Mouse (Mus musculus) hematopoietic stem cell, adult 5-6 weeks (primary cell): ENCODE measurements around the gene Capn12. TPM values are rescaled to one million over a fixed set of nuclear protein-coding genes. Genes with fewer than 3 reads are reported as not detected.

Experiments
- ATAC-seq, 2 experiments: fragments of 125-278 bp in 1 of 2; replicated peaks in 1 of 2; 2 replicates each; pipeline ENCODE4 v1.8.0; 2016 to 2017; ENCODE audit warnings: inconsistent platforms in 2 of 2, mild to moderate bottlenecking in 2 of 2, moderate number of reproducible peaks in 2 of 2, low read depth in 1 of 2, moderate TSS enrichment in 1 of 2; ENCODE audit not compliant: low FRiP score in 2 of 2, poor library complexity in 2 of 2, severe bottlenecking in 2 of 2, insufficient read depth in 1 of 2, low TSS enrichment in 1 of 2
- total RNA-seq: library from RNA; stranded (forward); fragments of 172-1452, 232-1000 nt; gene quantifications from 2 replicates; pipeline ENCODE4 v1.2.3, GENCODE M21; 2017

The Capn12 gene
- total RNA-seq, 1 experiment from 2014 or later: not detected

DNA sequence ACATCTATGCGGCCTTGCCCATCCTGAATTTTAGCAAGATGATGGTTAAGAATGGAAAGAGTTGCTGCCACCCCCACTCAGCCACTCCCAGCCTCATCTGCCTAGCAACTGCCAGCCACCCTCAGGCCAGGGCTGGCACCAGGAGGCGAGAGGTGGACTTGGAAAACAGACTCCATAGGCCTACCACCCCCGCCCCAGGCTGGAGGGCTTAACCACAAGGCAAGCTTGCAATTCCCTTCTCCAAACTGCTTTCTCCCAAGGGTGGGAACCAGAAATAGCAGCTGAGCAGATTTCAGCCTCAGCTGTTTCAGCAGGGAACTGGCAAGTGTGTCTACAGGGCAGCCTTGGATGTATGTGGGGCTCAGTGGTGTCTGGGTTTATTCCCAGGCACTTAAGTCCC is 21.6 kb downstream of the Capn12 start:
- ATAC-seq: no peak

DNA sequence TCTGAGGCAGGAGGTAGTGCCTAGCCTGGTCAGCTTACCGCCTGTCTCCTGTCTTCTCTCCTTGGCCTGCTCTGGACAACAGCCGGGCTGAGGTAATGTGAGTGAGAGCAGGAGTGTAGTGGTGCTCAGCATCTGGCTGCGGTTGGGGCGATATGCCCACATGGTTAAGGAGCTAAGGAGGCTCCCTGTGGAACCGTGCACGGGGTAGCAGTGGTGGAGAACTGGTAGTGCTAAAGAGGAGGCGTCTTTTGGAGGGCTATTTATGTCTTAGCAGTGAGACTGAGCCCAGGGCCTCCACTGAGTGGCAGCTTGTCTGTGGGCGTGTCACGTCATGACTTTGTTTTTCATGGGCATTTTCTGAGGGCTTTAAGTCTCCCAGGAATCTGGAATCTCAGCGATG is 22.6 kb downstream of the Capn12 start:
- ATAC-seq: no peak

DNA sequence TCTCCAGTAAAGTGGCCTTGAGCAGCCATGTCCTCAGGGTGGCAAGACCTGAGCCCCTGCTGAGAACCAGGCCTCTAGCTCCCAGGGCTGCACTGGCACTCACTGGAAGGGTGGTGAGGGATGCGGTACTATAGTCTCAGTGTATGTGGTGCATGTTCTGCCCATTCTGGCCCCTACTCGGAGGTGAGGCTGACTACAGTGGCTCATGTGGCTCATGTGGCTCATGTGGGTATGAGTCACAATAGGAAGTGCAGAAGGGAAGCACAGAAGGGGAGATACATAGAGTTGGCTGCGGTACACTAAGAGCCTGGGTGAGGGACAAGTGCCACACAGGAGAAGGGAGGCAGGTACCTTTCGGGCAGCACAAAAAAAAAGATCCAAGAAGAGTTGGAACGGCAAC is 26.0 kb downstream of the Capn12 start:
- ATAC-seq: no peak

- no peak for ATAC-seq
These were observed 30.4 kb downstream of the Capn12 start for GRCm38 (mm10) chr7:28911632-28912031.

- no peak for ATAC-seq
These were observed 31.9 kb downstream of the Capn12 start for GRCm38 (mm10) chr7:28913171-28913570.

DNA sequence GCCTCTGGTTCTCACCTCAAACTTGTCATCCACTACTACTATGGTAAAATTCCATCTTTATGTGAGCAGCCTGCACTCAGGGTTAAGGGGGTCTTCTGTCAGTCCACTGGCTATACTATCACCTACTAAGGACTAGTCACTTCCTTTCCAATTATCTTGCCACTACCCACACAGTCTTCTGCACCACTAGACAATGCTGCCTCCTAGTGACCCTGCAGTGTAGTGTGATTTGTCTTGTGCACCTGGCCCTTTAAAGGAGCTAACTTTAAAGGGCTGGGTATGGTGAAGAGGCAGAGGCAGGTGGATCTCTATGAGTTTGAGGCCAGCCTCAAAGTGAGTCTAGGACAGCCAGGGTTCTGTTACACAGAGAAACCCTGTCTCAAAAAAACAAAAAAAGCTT is 35.3 kb downstream of the Capn12 start:
- 0 out of 4 replicates have a peak, but pooled peaks of 1 of the 2 experiments have one; percentile 46 for ATAC-seq

GRCm38 (mm10) chr7:28917503-28918426 is 36.5 kb downstream of the Capn12 start:
- ATAC-seq: no peak

DNA sequence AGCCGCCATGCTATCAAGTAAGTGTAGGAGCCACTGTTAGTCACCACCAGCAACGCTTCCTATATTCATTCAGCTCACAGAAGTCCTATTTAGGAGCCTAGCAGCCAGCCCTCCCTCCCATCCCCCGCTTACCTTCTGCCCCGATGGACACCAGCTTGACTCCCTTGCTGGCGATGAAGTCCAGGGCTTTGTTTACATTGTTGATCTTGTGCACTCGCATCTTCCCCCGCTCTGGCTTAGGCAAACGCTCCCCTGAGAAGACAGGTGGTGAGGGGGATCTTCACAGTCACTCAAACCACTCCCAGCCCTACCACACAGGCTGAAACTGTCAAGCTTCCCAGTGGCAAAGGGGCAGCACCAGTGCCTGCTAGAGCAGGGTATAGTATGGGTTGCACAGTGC is 37.3 kb downstream of the Capn12 start:
- no peak for ATAC-seq

GRCm38 (mm10) chr7:28919815-28920214 is 38.6 kb downstream of the Capn12 start:
- no peak for ATAC-seq

DNA sequence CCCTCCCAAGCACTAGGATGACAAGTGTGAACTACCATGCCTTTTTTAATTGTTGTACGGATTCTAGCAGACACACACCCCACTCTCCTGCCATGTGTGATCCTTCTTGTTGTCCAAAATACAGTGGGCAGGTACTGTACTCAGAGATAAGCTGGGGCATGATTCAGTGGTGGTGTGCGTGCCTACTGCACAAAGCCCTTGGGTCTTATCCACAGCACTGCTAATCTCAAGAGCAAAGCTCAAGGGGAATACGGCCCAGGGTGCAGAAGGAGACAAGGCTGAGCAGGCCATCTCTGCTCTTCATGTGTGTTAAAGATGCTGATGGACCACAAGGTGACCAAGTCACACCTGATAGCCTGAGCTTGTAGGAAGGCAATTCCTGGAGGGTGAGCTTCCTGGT is 40.0 kb downstream of the Capn12 start:
- no peak for ATAC-seq

DNA sequence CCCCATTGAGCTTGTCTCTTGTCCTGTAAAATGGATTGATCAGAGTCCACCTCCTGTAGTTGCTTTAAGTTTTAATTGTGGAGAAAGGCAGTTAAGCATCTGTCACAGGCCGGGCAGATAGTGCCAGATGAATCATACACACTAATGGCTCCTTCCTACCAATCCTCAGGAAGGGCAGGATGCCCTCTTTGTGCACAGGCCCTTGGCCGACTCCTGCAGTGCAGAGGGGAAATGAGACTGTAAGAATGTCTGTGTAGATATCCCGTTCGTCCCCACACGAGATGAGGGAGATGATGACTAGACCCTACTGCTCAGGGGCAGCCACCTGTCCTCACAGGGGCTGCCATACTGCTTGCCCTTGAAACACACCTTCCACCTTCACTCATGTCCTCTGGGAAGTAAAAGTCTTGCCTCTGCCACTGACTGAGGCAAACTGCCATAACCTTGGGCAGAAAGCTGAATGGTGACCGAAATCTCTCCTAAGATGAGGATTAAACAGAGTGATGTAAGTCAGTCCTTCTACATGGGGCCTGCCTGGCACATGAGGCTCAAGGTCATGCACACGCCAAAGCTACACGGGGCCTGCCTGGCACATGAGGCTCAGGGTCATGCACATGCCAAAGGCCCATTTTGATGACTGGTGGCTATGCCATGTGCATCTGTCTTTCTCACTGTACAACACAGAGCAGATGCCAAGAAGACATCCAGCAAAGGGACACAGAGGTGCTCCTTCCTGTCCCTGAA is 40.7 kb downstream of the Capn12 start:
- no peak for ATAC-seq

DNA sequence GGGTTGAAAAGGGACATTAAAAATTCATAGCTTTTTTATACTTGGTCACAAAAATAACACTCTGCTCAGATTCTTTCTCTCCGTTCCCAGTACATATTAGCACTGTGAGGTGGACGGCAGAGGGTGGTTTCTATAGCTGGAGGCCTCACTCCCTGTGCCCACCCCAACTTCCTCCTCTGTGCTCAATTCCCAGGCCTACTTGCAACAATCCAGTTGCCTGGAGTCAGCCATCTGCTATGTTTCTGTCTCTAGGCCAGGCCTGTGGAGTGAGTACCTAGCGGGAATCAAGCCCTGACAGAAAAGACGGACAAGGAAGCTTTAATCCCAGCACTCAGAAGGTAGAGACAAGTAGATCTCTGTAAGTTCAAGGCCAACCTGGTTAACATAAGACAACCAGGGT is 41.4 kb downstream of the Capn12 start:
- ATAC-seq: no peak

- no peak for ATAC-seq
These were observed 42.7 kb downstream of the Capn12 start for GRCm38 (mm10) chr7:28923865-28924291.

- no peak for ATAC-seq
These were observed 43.6 kb downstream of the Capn12 start for GRCm38 (mm10) chr7:28924802-28925201.

GRCm38 (mm10) chr7:28925317-28925716 is 44.1 kb downstream of the Capn12 start:
- ATAC-seq: no peak

GRCm38 (mm10) chr7:28926172-28926571 is 45.0 kb downstream of the Capn12 start:
- ATAC-seq: no peak

- no peak for ATAC-seq
These were observed 48.2 kb downstream of the Capn12 start for GRCm38 (mm10) chr7:28929381-28929780.

- ATAC-seq: no peak
These were observed 49.3 kb downstream of the Capn12 start for GRCm38 (mm10) chr7:28930320-28931031.
